Mouse (Mus musculus): ENCODE measurements at regions not wholly inside any gene's neighbourhood (a gene's known extent, or its start where the extent isn't known, plus 50 kb on each side); places are given as distances from the start of the nearest gene placed in this dataset.
A peak's percentile ranks its signal among the peaks of the same experiment; 100 is the strongest.

DNA sequence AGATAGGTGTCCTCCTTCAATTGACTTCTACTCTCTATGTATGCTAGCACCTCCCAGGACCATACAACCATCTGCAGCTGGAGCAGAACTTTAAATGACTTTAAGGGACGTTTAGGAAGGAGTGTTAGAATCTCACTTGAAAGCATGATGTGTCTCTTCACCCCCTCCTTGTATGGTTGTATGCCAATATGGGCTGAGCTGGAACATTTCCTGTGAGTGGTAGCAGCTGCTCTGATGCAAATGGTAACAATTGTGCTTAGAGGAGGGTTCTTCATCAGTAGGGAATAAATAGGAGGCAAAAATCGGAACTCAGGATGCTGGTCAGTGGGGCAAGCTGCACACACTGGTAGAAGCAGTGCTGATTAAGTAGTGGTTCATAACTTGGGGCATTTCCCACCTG lies 294.1 kb upstream of the Dpp10 start:
- 71% methylated on average over 2 of the region's 2 CpGs for WGBS
- Histone ChIP-seq H3K9me3 (no peaks in the 10 kb centered on the region), H3K4me3 (no peak overlapping the region), H3K36me3 (no peaks in the 10 kb centered on the region), H3K9ac (no peak overlapping the region), H3K4me1 (replicated peaks) (no peaks in the 10 kb centered on the region), H3K27me3 (no peaks in the 10 kb centered on the region), H3K27ac (replicated peaks) (no peak overlapping the region), H3K4me2 (no peak overlapping the region)
- no peak for ATAC-seq (ENCODE audit: low read depth)

GRCm38 (mm10) chr1:124338648-124339047 lies 293.3 kb upstream of the Dpp10 start:
- no peak overlapping the region for H3K27ac ChIP-seq (replicated peaks)
- no peak overlapping the region for H3K4me2 ChIP-seq
- no peaks in the 10 kb centered on the region for H3K4me1 ChIP-seq (replicated peaks)
- no peaks in the 10 kb centered on the region for H3K9me3 ChIP-seq
- H3K4me3 ChIP-seq, result no peak overlapping the region
- no peaks in the 10 kb centered on the region for H3K36me3 ChIP-seq
- no peaks in the 10 kb centered on the region for H3K27me3 ChIP-seq
- ATAC-seq (ENCODE audit: low read depth), result no peak
- no peak overlapping the region for H3K9ac ChIP-seq

GRCm38 (mm10) chr1:124332294-124332693 lies 286.9 kb upstream of the Dpp10 start:
- no peak overlapping the region for H3K27ac ChIP-seq (replicated peaks)
- H3K4me1 ChIP-seq (replicated peaks), result no peaks in the 10 kb centered on the region
- no peaks in the 10 kb centered on the region for H3K27me3 ChIP-seq
- WGBS, result 76% methylated on average over 3 of the region's 3 CpGs
- H3K9me3 ChIP-seq, result no peaks in the 10 kb centered on the region
- H3K36me3 ChIP-seq, result no peaks in the 10 kb centered on the region
- ATAC-seq (ENCODE audit: low read depth), result peak; percentile 91
- no peak overlapping the region for H3K4me2 ChIP-seq
- H3K9ac ChIP-seq, result no peak overlapping the region
- H3K4me3 ChIP-seq, result no peak overlapping the region

Data from neural tube, embryonic 13.5 days (tissue).